Mouse (Mus musculus) midbrain, postnatal 0 days (tissue): Measurements from ENCODE around the gene Tmem185b. TPM values are rescaled to one million over a fixed set of nuclear protein-coding genes. Genes with fewer than 3 reads are reported as not detected.
A peak's percentile ranks its signal among the peaks of the same experiment; 100 is the strongest.

ENCODE experiments used
- ATAC-seq: fragments of 200-750 bp; cut with Nextera tagmentation; 2 replicates; pipeline ENCODE4 v1.8.0; 2017; ENCODE audit warnings: moderate number of reproducible peaks, mild to moderate bottlenecking, moderate TSS enrichment, moderate library complexity; ENCODE audit not compliant: low FRiP score
- DNase-seq: peaks from one replicate; pipeline ENCODE4 v3.0.0-alpha.2; 2015; ENCODE audit warnings: low spot score
- H3K27ac ChIP-seq: fragments of 300-500 bp; sonication (generic); 2 replicates; pipeline ENCODE4 v1.5.1; 2014; ENCODE audit warnings: low read depth, mild to moderate bottlenecking, low read length, mixed read lengths
- H3K27me3 ChIP-seq: fragments of 300-500 bp; sonication (generic); 2 replicates; pipeline ENCODE4 v1.6.1; 2014; ENCODE audit warnings: low read length, control low read depth, mixed read lengths; ENCODE audit not compliant: insufficient read depth
- H3K36me3 ChIP-seq: fragments of 300-500 bp; sonication (generic); 2 replicates; pipeline ENCODE4 v1.6.1; 2014; ENCODE audit warnings: low read length, control low read depth, mixed read lengths; ENCODE audit not compliant: insufficient read depth
- H3K4me1 ChIP-seq: fragments of 300-500 bp; sonication (generic); 2 replicates; pipeline ENCODE4 v1.6.1; 2014; ENCODE audit warnings: mild to moderate bottlenecking, control low read depth, antibody characterized with exemption, low read length, mixed read lengths; ENCODE audit not compliant: insufficient read depth
- H3K4me2 ChIP-seq: fragments of 300-500 bp; sonication (generic); 2 replicates; pipeline ENCODE4 v1.6.1; 2014; ENCODE audit warnings: low read depth, mild to moderate bottlenecking, low read length, mixed read lengths; ENCODE audit not compliant: poor library complexity, severe bottlenecking
- H3K4me3 ChIP-seq: fragments of 300-500 bp; sonication (generic); 2 replicates; pipeline ENCODE4 v1.5.1; 2014; ENCODE audit warnings: low read depth, mild to moderate bottlenecking, low read length, moderate library complexity
- H3K9ac ChIP-seq: fragments of 300-500 bp; sonication (generic); replicated peaks from 2 replicates; pipeline ENCODE4 v1.6.1; 2014; ENCODE audit warnings: mild to moderate bottlenecking, low read length, moderate library complexity, mixed read lengths; ENCODE audit not compliant: poor library complexity, severe bottlenecking
- H3K9me3 ChIP-seq: fragments of 300-500 bp; sonication (generic); 2 replicates; pipeline ENCODE4 v1.6.1; 2016; ENCODE audit warnings: low read length, control low read depth
- CTCF ChIP-seq: IDR thresholded peaks from 2 replicates; pipeline ENCODE4 v1.5.1; 2016; ENCODE audit warnings: antibody characterized with exemption, mild to moderate bottlenecking
- WGBS: fragments of 180-500 bp; shearing (Covaris S2); extraction: QIAGEN DNeasy Blood & Tissue Kit; methylation state at CpG from one replicate; pipeline ENCODE4 v1.1.7; 2014; 5-methylcytosine and 5-hydroxymethylcytosine counted together
- polyA plus RNA-seq: library from polyadenylated mRNA; unstranded; fragments of >200 nt; fragmentation: Nextera tagmentation; extraction: Ambion mirVana; gene quantifications from 2 replicates; pipeline ENCODE4 v1.2.1, GENCODE M21; 2015
- total RNA-seq: library from RNA; depleted of rRNA; stranded (reverse); fragments of >200 nt; gene quantifications from 2 replicates; pipeline ENCODE4 v1.2.3, GENCODE M21; 2014; rRNA removed

Gene Tmem185b
- total RNA-seq (20.9 and 22.7 TPM in 2 replicates), polyA plus RNA-seq (12.6 and 13.8 TPM in 2 replicates)

- H3K4me2 ChIP-seq, result peak within 1 kb of the TSS; percentile 90
- peak; percentile 95 for ATAC-seq
- no peak for TF ChIP-seq CTCF
- H3K9ac ChIP-seq, result peak within 1 kb of the TSS; percentile 81
- no peaks in the 10 kb centered on the region for H3K27me3 ChIP-seq
- peak; percentile 83 for DNase-seq
- peaks cover 12% of the 10 kb centered on the region; the same call in 1 of the 2 replicates for H3K4me1 ChIP-seq
- 1% methylated on average over 64 of the region's 82 CpGs for WGBS
- peaks cover 12% of the 10 kb centered on the region; the same call in 1 of the 2 replicates for H3K36me3 ChIP-seq
- H3K4me3 ChIP-seq, result peak within 1 kb of the TSS; percentile 65
- H3K9me3 ChIP-seq, result no peaks in the 10 kb centered on the region
- peak within 1 kb of the TSS; percentile 78 for H3K27ac ChIP-seq
These were observed at the start of gene Tmem185b for GRCm38 (mm10) chr1:119525689-119526591. Tmem185b (plus strand) TSS chr1:119526160.

GRCm38 (mm10) chr1:119476905-119477353, 49.0 kb upstream of the Tmem185b start:
- ATAC-seq (no peak), DNase-seq (no peak)
- Histone ChIP-seq H3K36me3 (peaks cover 21% of the 10 kb centered on the region), H3K27ac (no peak overlapping the region), H3K27me3 (no peaks in the 10 kb centered on the region), H3K4me1 (no peaks in the 10 kb centered on the region), H3K4me2 (no peak overlapping the region), H3K9ac (no peak overlapping the region), H3K9me3 (no peaks in the 10 kb centered on the region), H3K4me3 (no peak overlapping the region)
- WGBS, result 73% methylated on average over 7 of the region's 7 CpGs
- no peak for TF ChIP-seq CTCF

- no peaks in the 10 kb centered on the region for H3K4me1 ChIP-seq
- H3K9ac ChIP-seq, result no peak overlapping the region
- H3K9me3 ChIP-seq, result no peaks in the 10 kb centered on the region
- H3K4me3 ChIP-seq, result no peak overlapping the region
- H3K4me2 ChIP-seq, result no peak overlapping the region
- ATAC-seq (no peak), DNase-seq (no peak)
- H3K36me3 ChIP-seq, result peaks cover 6% of the 10 kb centered on the region
- WGBS, result 92% methylated on average over 4 of the region's 4 CpGs
- TF ChIP-seq CTCF, result no peak
- no peak overlapping the region for H3K27ac ChIP-seq
- H3K27me3 ChIP-seq, result no peaks in the 10 kb centered on the region
These were observed 46.3 kb upstream of the Tmem185b start for GRCm38 (mm10) chr1:119479641-119480040.

- WGBS, result 94% methylated on average over 8 of the region's 8 CpGs
- no peak for ATAC-seq
These were observed 45.3 kb upstream of the Tmem185b start for GRCm38 (mm10) chr1:119480678-119481077.

GRCm38 (mm10) chr1:119481205-119481932, 44.6 kb upstream of the Tmem185b start:
- no peaks in the 10 kb centered on the region for H3K27me3 ChIP-seq
- WGBS, result 98% methylated on average over 7 of the region's 7 CpGs
- ATAC-seq (no peak), DNase-seq (no peak)
- no peaks in the 10 kb centered on the region for H3K9me3 ChIP-seq
- no peaks in the 10 kb centered on the region for H3K36me3 ChIP-seq
- H3K27ac ChIP-seq, result no peak overlapping the region
- H3K9ac ChIP-seq, result no peak overlapping the region
- no peak overlapping the region for H3K4me2 ChIP-seq
- no peak overlapping the region for H3K4me3 ChIP-seq
- TF ChIP-seq CTCF, result peak; percentile 54
- no peaks in the 10 kb centered on the region for H3K4me1 ChIP-seq

More at GRCm38 (mm10) chr1:119480678-119481077, 45.3 kb upstream of the Tmem185b start:
- H3K27me3 ChIP-seq, result no peaks in the 10 kb centered on the region
- no peak for DNase-seq
- no peak for TF ChIP-seq CTCF
- no peak overlapping the region for H3K4me3 ChIP-seq
- no peak overlapping the region for H3K9ac ChIP-seq
- peaks cover 3% of the 10 kb centered on the region; the same call in 1 of the 2 replicates for H3K36me3 ChIP-seq
- no peak overlapping the region for H3K4me2 ChIP-seq
- H3K27ac ChIP-seq, result no peak overlapping the region
- no peaks in the 10 kb centered on the region for H3K4me1 ChIP-seq
- H3K9me3 ChIP-seq, result no peaks in the 10 kb centered on the region
